Mouse (Mus musculus) intestine, embryonic 16.5 days (tissue): Measurements from ENCODE around the gene Tesmin. TPM values are rescaled to one million over a fixed set of nuclear protein-coding genes. Genes with fewer than 3 reads are reported as not detected.

Source experiments
- ATAC-seq: fragments of 200-750 bp; cut with Nextera tagmentation; 2 replicates; pipeline ENCODE4 v1.8.0; 2017; ENCODE audit warnings: moderate TSS enrichment, moderate library complexity
- H3K27ac ChIP-seq: fragments of 300-500 bp; sonication (generic); 2 replicates; pipeline ENCODE4 v1.5.1; 2014; ENCODE audit warnings: mild to moderate bottlenecking, low read length
- H3K27me3 ChIP-seq: fragments of 300-500 bp; sonication (generic); replicated peaks from 2 replicates; pipeline ENCODE4 v1.6.1; 2014; ENCODE audit warnings: low read length, control low read depth, mixed read lengths; ENCODE audit not compliant: control insufficient read depth, insufficient read depth
- H3K36me3 ChIP-seq: fragments of 300-500 bp; sonication (generic); 2 replicates; pipeline ENCODE4 v1.6.1; 2014; ENCODE audit warnings: low read length, control low read depth; ENCODE audit not compliant: control insufficient read depth, insufficient read depth
- H3K4me1 ChIP-seq: fragments of 300-500 bp; sonication (generic); 2 replicates; pipeline ENCODE4 v1.6.1; 2014; ENCODE audit warnings: low read length, control low read depth, mixed read lengths; ENCODE audit not compliant: control insufficient read depth, insufficient read depth
- H3K4me2 ChIP-seq: fragments of 300-500 bp; sonication (generic); 2 replicates; pipeline ENCODE4 v1.6.1; 2014; ENCODE audit warnings: low read depth, low read length, control low read depth
- H3K4me3 ChIP-seq: fragments of 300-500 bp; sonication (generic); 2 replicates; pipeline ENCODE4 v1.5.1; 2014; ENCODE audit warnings: mild to moderate bottlenecking, low read length
- H3K9ac ChIP-seq: fragments of 300-500 bp; sonication (generic); 2 replicates; pipeline ENCODE4 v1.6.1; 2014; ENCODE audit warnings: low read depth, low read length
- H3K9me3 ChIP-seq: fragments of 300-500 bp; sonication (generic); 2 replicates; pipeline ENCODE4 v1.6.1; 2016; ENCODE audit warnings: low read length, control low read depth; ENCODE audit not compliant: control insufficient read depth
- WGBS: fragments of 180-500 bp; shearing (Covaris S2); extraction: QIAGEN DNeasy Blood & Tissue Kit; methylation state at CpG from one replicate; pipeline ENCODE4 v1.1.7; 2014; 5-methylcytosine and 5-hydroxymethylcytosine counted together
- polyA plus RNA-seq: library from polyadenylated mRNA; unstranded; fragments of >200 nt; fragmentation: Nextera tagmentation; extraction: Ambion mirVana; gene quantifications from 2 replicates; pipeline ENCODE4 v1.2.1, GENCODE M21; 2015

Gene Tesmin
- 0.16 and 0.43 TPM in 2 replicates for polyA plus RNA-seq

GRCm38 (mm10) chr19:3388629-3389057 lies at the start of gene Tesmin:
TSS of gene Tesmin (plus strand) at chr19:3388857.
- no peak within 1 kb of the TSS; the same call in 1 of the 2 replicates for H3K27ac ChIP-seq
- ATAC-seq = peak; percentile 90

GRCm38 (mm10) chr19:3339187-3339586 lies 49.5 kb upstream of the Tesmin start:
- Histone ChIP-seq H3K27ac (no peak overlapping the region), H3K36me3 (no peaks in the 10 kb centered on the region), H3K4me3 (no peak overlapping the region), H3K9me3 (no peaks in the 10 kb centered on the region), H3K9ac (no peak overlapping the region), H3K4me1 (peaks cover 15% of the 10 kb centered on the region), H3K27me3 (no peaks in the 10 kb centered on the region), H3K4me2 (no peak overlapping the region)
- WGBS = 88% methylated on average over 8 of the region's 8 CpGs
- ATAC-seq = no peak

More at GRCm38 (mm10) chr19:3388629-3389057, at the start of gene Tesmin:
- Histone ChIP-seq H3K36me3 (peaks cover 6% of the 10 kb centered on the region), H3K9ac (peak within 1 kb of the TSS; percentile 73), H3K4me3 (peak within 1 kb of the TSS; percentile 54), H3K4me1 (0 out of 2 replicates have a peak, but pooled peaks cover 2% of the 10 kb centered on the region), H3K27me3 (no peaks in the 10 kb centered on the region), H3K4me2 (peak within 1 kb of the TSS; percentile 98), H3K9me3 (peaks cover 5% of the 10 kb centered on the region; the same call in 1 of the 2 replicates)
- WGBS = 2% methylated on average over 33 of the region's 33 CpGs

GRCm38 (mm10) chr19:3341021-3341420 lies 47.6 kb upstream of the Tesmin start:
- H3K36me3 ChIP-seq = no peaks in the 10 kb centered on the region
- no peaks in the 10 kb centered on the region for H3K27me3 ChIP-seq
- no peak overlapping the region for H3K4me2 ChIP-seq
- no peak for ATAC-seq
- WGBS = 74% methylated on average over 3 of the region's 3 CpGs
- H3K9me3 ChIP-seq = no peaks in the 10 kb centered on the region
- H3K9ac ChIP-seq = no peak overlapping the region
- 0 out of 2 replicates have a peak, but pooled peaks cover 4% of the 10 kb centered on the region for H3K4me1 ChIP-seq
- no peak overlapping the region for H3K4me3 ChIP-seq
- H3K27ac ChIP-seq = no peak overlapping the region

- H3K27ac ChIP-seq = no peak overlapping the region
- no peak overlapping the region for H3K9ac ChIP-seq
- H3K9me3 ChIP-seq = peaks cover 4% of the 10 kb centered on the region; the same call in 1 of the 2 replicates
- H3K36me3 ChIP-seq = no peaks in the 10 kb centered on the region
- no peak overlapping the region for H3K4me2 ChIP-seq
- no peak overlapping the region for H3K4me3 ChIP-seq
- no peak for ATAC-seq
- no peaks in the 10 kb centered on the region for H3K4me1 ChIP-seq
- 67% methylated on average over 3 of the region's 3 CpGs for WGBS
- H3K27me3 ChIP-seq = no peaks in the 10 kb centered on the region
Measured at GRCm38 (mm10) chr19:3343929-3344328, 44.7 kb upstream of the Tesmin start.

- no peaks in the 10 kb centered on the region for H3K27me3 ChIP-seq
- H3K4me2 ChIP-seq = no peak overlapping the region
- ATAC-seq = peak; percentile 84
- 70% methylated on average over 8 of the region's 8 CpGs for WGBS
- peak overlapping the region; percentile 38 for H3K27ac ChIP-seq
- peaks cover 4% of the 10 kb centered on the region; the same call in 1 of the 2 replicates for H3K9me3 ChIP-seq
- no peaks in the 10 kb centered on the region for H3K4me1 ChIP-seq
- H3K9ac ChIP-seq = no peak overlapping the region
- no peaks in the 10 kb centered on the region for H3K36me3 ChIP-seq
- no peak overlapping the region for H3K4me3 ChIP-seq
Measured at GRCm38 (mm10) chr19:3344636-3345544, 43.8 kb upstream of the Tesmin start.

- H3K9ac ChIP-seq = no peak overlapping the region
- H3K9me3 ChIP-seq = peaks cover 4% of the 10 kb centered on the region; the same call in 1 of the 2 replicates
- no peak overlapping the region for H3K4me2 ChIP-seq
- H3K27ac ChIP-seq = no peak overlapping the region
- H3K27me3 ChIP-seq = no peaks in the 10 kb centered on the region
- ATAC-seq = no peak
- 100% methylated on average over 1 of the region's 1 CpGs for WGBS
- no peak overlapping the region for H3K4me3 ChIP-seq
- H3K36me3 ChIP-seq = peaks cover 3% of the 10 kb centered on the region; the same call in 1 of the 2 replicates
- H3K4me1 ChIP-seq = no peaks in the 10 kb centered on the region
Measured at GRCm38 (mm10) chr19:3347784-3348183, 40.9 kb upstream of the Tesmin start.

GRCm38 (mm10) chr19:3353415-3354111 lies 35.1 kb upstream of the Tesmin start:
- Histone ChIP-seq H3K27me3 (no peaks in the 10 kb centered on the region), H3K9me3 (no peaks in the 10 kb centered on the region), H3K9ac (peak overlapping the region; percentile 29), H3K36me3 (peaks cover 15% of the 10 kb centered on the region), H3K27ac (peak overlapping the region; percentile 48; the same call in 1 of the 2 replicates), H3K4me1 (peaks cover 7% of the 10 kb centered on the region; the same call in 1 of the 2 replicates), H3K4me3 (no peak overlapping the region), H3K4me2 (no peak overlapping the region)
- WGBS = 57% methylated on average over 7 of the region's 7 CpGs
- ATAC-seq = peak; percentile 51; the same call in 1 of the 2 replicates

GRCm38 (mm10) chr19:3355096-3355495 lies 33.6 kb upstream of the Tesmin start:
- H3K9me3 ChIP-seq = no peaks in the 10 kb centered on the region
- peaks cover 7% of the 10 kb centered on the region; the same call in 1 of the 2 replicates for H3K4me1 ChIP-seq
- no peak overlapping the region for H3K9ac ChIP-seq
- H3K27ac ChIP-seq = no peak overlapping the region
- H3K4me2 ChIP-seq = no peak overlapping the region
- no peaks in the 10 kb centered on the region for H3K27me3 ChIP-seq
- H3K36me3 ChIP-seq = peaks cover 15% of the 10 kb centered on the region
- 76% methylated on average over 5 of the region's 5 CpGs for whole genome bisulfite sequencing
- ATAC-seq = no peak
- no peak overlapping the region for H3K4me3 ChIP-seq

- 81% methylated on average over 5 of the region's 5 CpGs for WGBS
- Histone ChIP-seq H3K4me3 (no peak overlapping the region), H3K36me3 (peaks cover 12% of the 10 kb centered on the region; the same call in 1 of the 2 replicates), H3K27ac (no peak overlapping the region), H3K4me1 (peaks cover 7% of the 10 kb centered on the region; the same call in 1 of the 2 replicates), H3K9me3 (no peaks in the 10 kb centered on the region), H3K9ac (no peak overlapping the region), H3K27me3 (no peaks in the 10 kb centered on the region), H3K4me2 (no peak overlapping the region)
- no peak for ATAC-seq
Measured at GRCm38 (mm10) chr19:3356516-3356915, 32.1 kb upstream of the Tesmin start.
